Mouse (Mus musculus): ENCODE measurements around the gene AL607142.1.

The AL607142.1 gene

DNA sequence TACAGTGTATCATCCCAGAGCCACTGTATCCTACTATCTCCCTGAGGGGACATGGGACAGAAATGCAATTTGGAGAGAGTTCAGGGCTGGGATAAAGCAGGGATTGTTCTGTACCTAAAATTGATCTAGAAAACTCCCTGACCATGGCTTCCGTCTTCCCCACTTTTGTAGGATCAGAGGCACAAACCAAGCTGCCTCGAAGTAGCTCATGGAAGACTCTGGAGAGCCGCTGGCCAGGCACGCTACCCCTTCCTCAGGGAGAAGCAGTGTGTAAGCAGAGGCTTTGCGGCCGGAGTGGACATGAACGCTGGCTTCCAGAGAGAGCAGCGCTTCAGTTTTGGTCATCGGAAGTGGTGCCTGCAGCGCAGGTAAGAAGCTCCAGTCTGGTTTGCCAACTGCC, at the start of gene AL607142.1:
Gene AL607142.1, plus strand, starts transcription at position 301 of the 400 bp plus-strand sequence.
- DNase-seq = no peak

DNA sequence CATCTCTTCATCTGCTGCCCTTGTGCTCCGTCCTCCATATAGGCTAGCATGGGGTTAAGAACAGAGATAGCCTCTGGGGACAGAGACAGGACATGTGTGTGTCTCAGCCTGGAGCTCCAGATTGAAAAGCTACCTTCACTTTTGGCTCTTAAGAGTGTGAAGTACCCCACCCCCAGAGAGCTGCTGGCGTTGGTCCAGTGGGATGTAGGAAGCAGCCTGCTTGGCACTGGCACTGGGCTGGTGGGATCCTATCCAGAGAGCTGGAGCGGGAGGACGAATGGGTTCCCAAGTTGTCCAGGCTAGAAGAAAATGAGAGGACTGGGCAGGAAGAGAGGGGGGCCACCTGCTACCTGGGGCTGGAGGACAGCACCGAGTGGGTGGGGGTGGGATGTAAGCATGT, 46.4 kb upstream of the AL607142.1 start:
- no peak for DNase-seq

- DNase-seq = no peak
Measured at GRCm38 (mm10) chr4:120022392-120022791, 42.4 kb upstream of the AL607142.1 start.

DNA sequence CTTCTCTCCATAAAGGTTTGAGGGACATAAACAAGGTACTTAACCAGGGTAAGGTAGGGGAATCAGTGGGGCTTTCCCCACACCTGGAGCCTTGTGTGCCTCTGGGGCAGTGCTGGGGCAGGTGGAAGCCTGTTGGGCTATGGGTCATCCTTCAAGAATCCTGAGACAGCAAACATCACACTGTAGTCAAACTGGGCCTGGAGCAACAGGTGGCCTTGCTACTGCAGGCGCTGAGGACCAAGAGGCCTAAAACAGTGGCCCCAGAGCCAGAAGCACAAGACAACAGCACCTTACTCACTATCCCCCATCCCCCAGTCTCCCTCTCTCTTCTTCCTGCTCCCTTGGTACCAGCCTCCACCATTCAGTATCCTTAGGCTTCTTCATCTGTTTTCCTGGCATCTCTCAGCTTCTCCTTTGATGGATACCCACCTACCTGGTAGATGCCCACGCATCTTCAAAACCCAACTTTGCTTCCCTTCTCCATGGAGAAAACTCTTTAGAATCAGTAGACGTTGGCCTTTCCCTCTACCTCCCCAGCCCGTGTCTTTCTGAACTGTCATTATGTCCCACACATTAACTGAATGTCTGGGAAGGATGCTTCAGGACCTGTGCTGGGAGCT, 41.5 kb upstream of the AL607142.1 start:
- DNase-seq = no peak

GRCm38 (mm10) chr4:120024071-120024470, 40.7 kb upstream of the AL607142.1 start:
- no peak for DNase-seq

- DNase-seq = no peak
Measured at GRCm38 (mm10) chr4:120027671-120028070, 37.1 kb upstream of the AL607142.1 start.

GRCm38 (mm10) chr4:120029937-120030336, 34.9 kb upstream of the AL607142.1 start:
- DNase-seq = no peak

DNA sequence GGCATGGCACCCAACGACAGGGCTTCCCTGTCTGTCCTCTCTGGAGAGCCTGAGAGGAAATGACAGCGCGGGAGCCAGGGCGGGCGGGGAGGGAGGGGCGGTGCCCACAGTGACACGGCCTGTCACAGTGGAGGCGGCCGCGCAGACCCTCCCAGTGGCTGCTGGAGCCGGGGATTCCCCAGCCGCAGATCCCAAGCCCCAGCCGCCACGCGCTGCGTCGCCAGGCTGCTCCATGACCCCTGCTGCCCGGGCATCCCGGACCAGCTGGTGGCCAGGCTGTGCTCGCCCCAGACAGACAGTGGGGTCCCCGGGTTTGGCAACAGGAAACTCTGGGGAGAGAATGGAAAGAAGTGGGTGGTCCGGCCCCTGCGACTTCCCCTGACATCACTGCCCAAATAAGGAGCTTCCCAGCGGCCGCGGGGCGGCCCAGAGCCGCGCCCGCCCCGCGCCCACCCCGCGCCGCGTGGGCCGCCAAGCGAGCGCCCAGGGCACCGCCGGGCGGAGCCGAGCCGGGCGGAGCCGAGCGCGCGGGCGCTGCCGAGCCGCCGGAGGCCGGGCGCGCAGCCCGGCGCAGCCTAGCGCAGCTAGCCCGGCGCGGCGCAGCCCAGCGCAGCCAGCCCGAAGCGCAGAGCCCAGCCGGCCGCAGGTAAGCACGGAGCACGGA, 32.3 kb upstream of the AL607142.1 start:
- DNase-seq = peak; percentile 69 to 74

DNA sequence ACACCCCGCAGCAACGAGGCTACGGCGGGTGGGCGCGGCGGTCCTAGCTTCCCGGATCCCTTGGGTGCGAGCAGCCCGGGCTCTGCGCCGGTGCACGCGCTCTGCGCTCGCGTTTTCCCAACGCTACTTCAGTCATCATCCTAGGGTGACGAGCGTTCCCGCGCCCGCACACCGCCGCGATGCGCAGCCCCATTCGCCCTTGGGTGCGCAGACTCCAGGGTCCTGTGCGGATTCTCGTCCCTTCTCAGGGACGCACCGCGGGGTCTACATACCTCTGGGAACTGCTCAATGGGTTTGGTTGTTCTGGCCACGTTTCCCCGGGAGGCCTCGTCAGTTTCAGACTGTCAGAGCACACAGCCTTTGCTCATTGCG, 31.8 kb upstream of the AL607142.1 start:
- DNase-seq = peak in 1 of 2 experiments; percentile 29

DNA sequence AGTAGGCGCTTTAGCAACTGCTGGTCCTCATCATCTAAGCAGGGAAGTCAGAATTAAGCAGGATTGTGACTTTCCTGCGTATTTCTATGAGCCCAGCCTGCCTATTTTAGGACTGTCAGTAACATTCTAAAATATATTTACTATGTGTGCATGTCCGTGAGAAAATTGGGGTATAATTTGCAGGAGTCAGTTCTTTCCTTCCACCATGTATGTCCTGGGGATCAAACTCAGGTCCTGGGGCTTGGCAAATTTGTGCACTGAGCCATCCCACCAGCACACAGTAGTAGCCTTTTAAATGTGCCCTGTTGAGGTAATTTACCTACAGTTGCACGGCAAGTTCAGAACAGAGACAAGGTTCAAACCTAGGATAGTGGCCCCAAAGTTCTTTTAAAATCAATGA, 28.5 kb upstream of the AL607142.1 start:
- DNase-seq = no peak

- peak in 1 of 2 experiments; percentile 40 for DNase-seq
Measured at GRCm38 (mm10) chr4:120037007-120037406, 27.8 kb upstream of the AL607142.1 start.

DNA sequence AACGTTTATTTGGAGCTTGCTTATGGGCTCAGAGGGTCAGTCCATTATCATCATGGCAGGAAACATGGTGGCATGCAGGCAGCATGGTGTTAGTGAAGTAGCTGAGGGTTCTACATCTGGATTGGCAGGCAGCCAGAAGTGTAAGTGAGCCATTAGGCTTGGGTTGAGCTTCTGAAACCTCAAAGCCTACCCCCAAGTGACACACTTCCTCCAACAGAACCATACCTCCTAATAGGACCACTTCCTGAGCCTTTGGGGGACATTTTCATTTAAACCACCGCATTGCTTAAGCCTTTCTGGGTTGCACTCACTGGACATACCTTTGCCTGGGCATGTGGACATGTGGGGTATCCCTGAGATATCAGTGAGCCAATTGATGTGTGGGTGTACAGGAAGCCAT, 23.3 kb upstream of the AL607142.1 start:
- no peak for DNase-seq

DNA sequence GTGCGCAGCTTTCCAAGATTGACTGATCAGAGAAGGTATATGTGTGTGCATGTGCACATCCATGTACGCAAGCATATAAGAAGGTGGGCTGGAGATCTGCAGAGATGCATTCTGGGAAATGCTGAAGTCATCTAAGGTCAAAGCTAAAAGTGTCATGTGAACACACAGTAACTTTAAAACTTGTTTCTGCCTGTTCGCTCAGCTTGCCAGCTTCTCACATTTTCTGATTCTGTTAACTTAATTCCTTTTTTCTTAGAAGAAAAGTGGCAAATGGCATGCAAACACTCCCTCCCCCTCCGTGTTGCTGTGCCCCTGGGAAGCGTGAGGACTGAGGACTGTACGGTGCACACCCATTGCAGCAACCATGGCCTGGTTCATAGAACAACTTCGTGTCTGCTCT, 22.3 kb upstream of the AL607142.1 start:
- DNase-seq = no peak

DNA sequence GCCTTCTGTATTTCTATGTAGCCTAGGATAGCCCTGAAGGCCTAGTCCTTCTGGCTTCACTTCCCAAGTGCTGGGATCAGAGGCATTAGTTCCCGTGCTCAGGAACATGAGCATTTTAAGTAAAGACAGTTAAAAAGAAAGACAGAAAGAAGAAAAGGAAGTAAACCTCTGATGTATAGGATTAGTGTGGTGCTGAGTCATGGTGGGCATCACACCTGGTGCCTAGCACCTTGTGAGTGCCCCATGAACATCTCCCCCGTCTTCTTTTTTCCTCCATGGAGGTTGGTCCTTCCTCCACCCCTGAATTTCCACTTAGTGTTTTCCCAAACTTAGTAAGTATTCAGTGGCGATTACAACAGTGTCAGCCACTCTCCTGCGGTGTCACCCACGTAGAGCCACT, 20.2 kb upstream of the AL607142.1 start:
- no peak for DNase-seq

DNA sequence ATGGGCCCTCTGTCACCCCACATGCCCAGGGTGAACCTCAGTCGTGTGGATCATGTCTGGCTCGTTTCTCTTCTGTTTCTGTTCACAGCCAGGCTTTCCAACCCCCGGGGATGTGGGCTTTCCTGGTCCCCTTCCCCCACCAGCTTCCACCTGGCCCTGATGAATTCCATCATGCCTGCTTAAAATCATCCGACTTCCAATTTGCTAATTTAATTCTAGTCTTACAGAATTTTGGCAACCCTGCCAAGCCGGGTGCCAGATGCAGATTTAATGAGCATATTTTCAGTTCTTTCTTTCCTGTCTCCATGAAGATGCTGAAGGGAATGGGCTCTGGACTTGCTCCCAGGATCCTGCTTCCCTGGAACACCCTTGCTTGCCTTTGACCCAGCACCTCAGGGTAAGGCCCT, 19.7 kb upstream of the AL607142.1 start:
- no peak for DNase-seq

DNA sequence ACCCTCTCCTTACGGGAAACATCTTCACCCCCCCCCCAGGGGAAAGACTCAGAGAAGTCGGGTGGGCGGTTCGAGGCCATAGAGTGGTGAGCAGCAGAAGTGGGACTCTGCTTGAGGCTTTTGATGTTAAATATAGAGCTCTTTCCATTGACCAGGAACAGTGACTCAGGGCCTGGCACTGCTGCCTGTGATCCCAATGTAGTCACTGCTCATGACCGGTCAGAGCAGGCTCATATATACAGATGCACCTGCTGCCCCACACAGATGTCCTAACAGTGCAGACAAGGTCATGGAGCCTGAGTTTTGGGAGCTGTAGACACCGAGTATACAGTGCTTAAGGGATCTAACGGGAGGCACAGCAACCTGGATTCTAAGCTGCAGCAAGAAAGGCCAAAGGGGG, 18.9 kb upstream of the AL607142.1 start:
- DNase-seq = no peak

DNA sequence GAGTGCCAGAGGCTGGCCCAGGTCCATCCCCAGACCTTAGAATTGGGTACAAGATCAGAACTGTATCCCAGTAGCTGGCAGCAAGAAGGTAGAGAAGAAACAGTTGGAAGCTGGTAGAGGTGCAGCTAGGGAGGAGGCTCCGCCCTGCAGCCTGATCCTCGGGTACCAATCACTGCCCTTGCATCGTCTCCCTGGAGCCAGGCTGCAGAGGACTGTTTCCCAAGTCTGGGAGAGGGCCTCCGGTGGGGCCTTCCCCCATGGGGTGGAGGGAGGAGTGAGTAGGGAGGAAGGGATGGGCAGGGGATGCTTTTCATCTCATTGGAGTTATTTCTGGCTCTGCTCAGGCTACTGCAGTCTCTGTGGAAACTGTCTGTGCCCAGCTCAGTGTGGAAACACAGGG, 17.7 kb upstream of the AL607142.1 start:
- no peak for DNase-seq

DNA sequence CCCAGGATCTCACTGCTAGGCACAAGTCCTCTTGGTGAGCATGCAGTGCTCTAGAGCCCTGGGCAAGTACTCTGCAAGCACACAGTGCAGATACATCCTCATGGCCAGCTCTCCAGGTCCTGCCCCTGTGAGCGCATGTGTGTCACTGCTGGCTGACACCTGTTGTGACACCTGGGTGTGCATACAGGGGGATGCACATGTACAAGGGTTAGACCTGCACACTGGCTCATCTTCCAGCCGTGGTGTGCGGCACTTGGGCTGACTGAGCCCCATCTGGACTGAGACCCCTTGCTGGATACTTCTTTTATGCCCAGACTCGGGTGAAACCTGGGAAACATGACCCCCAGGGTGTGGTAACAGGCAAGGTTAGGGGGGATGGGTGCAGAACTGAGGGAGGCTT, 16.5 kb upstream of the AL607142.1 start:
- DNase-seq = no peak

DNA sequence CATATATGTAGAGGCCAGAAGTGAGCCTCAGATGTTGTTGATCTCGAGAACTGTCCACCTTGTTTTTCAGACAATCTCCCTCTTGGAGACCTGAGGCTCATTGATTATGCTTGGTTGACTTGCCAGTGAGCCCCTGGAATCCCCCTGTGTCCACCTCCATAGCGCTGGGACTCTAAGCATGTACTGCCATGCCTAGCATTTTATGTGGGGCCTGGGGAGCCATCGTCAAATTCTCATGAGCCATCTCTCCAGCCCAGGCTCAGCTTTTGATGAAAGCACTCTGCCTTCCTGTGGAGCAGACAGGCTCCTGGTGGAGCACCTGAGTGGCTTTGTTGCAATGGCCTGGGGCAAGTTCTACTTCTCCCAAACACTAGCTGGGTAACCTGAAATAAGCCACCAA, 14.9 kb upstream of the AL607142.1 start:
- no peak for DNase-seq

DNA sequence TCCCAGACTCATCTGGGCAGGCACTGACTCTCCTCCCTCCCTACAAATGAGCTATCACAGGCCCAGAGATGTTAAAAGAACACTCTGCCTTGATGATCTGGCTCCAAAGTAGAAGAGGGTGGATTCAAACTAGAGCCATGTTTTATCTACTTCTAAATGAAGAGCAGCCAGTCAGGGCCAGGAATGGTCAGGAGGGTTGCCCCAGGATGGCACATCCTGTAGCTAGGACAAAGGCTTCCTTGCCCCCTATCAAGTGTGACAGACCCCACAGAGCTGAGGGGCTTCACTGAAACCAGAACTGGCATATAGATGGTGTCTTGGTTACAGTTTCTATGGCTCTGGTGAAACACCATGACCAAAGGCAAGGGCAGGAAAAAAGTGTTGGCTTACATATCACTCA, 12.3 kb upstream of the AL607142.1 start:
- no peak for DNase-seq

GRCm38 (mm10) chr4:120053026-120054005, 11.5 kb upstream of the AL607142.1 start:
- DNase-seq = no peak

DNA sequence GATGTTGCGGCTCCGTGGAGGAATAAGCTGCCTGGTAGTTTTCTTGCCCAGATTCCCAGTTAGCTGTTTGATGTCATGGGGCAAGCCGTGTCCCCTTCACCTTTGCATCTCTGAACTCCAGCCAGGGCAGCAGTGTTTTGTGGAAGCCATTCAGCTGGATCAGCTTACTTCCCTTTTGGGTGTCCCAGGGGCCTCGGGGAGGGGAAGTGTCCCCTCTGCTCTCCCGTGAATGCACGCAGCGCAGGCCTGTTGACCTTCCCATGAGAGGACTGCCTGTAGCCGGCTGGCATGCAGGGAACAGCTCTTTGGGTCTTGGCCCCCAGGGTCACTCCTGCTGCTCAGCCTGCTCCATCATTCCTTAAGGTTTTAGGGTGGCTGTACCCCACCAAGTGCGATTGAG, 10.7 kb upstream of the AL607142.1 start:
- DNase-seq = no peak

DNA sequence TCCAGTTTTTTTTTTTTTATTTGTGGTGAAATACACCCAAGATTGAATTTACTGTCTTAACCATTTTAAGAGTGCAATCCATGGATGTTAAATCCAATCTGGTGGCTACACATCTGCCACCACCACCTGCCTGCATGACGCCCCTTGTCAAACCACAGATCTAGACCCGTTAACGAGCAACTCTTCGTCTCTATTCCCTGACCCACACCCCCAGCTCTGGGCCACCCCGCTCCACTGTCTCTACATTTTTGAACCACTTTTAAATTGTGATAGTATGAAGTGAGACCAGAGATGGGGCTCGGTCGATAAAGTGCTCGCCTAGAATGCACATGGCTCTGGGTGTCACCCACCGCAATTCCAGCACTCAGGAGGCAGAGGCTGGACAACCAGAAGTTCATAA, 8.3 kb upstream of the AL607142.1 start:
- DNase-seq = no peak

DNA sequence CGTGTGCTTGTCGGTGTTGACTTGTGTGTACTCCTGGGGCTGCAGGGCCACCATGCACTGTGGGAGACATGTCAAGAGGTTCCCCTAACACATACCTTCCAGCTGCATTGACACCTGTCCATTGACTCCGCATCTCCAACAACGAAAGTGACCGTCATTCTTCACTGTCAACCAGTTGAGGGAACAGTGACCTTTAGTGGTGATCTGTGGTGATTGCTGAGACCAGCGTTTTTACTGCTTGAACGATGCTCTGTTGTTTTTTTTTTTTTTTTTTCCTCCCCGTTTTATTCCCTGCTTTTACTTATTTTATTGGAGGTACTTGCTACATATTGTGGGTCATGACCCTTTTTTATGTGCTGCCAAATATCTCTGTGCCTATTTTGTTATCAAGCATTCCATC, 7.3 kb upstream of the AL607142.1 start:
- no peak for DNase-seq

All from thymus, adult 18-20 months (tissue).